Mouse (Mus musculus): Measurements from ENCODE around the gene Tnfsf13. TPM values are rescaled to one million over a fixed set of nuclear protein-coding genes. Genes with fewer than 3 reads are reported as not detected.

Tnfsf13 gene
- total and polyA plus RNA-seq, 3 experiments = 0.13 to 0.19 TPM; not detected in 1

DNA sequence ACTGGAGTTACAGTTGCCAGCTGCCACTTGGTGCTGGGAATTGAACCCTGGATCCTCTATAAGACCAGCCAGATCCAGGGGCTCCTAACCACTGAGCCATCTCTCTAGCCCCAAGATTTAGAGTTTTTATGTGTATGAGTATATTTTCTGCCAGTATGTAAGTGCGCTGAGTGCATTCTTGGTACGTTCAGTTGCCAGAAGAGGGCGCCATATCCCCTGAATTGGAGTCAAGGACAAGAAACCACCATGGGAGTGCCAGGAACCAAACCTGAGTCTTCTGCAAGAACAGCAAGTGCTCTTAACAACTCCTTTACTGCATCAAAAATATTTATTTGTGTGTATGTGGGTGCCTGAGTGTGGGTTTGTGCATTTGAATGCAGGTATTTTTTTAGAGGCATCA lies 43.5 kb upstream of the Tnfsf13 start (continued):
- TF ChIP-seq MAX (IDR thresholded peaks at IDR 0.05; ENCODE audit: low read length) (no peak), NELFE (IDR thresholded peaks at IDR 0.05; ENCODE audit: low read depth, low read length) (no peak), BHLHE40 (IDR thresholded peaks at IDR 0.05; ENCODE audit: borderline replicate concordance, low read depth, low read length) (no peak; the same call in 1 of the 2 replicates), ELF1 (IDR thresholded peaks at IDR 0.05; ENCODE audit: low read depth, low read length) (no peak), SIN3A (IDR thresholded peaks at IDR 0.05; ENCODE audit: low read length) (no peak; the same call in 1 of the 2 replicates), POLR2AphosphoS5 (IDR thresholded peaks at IDR 0.05; ENCODE audit: borderline replicate concordance, low read depth, low read length) (no peak), TCF12 (IDR thresholded peaks at IDR 0.05; ENCODE audit: low read depth, low read length) (0 out of 2 replicates have a peak, but pooled peaks have one; percentile 4), MYB (IDR thresholded peaks at IDR 0.05; ENCODE audit: low read depth, low read length) (no peak), GABPA (IDR thresholded peaks at IDR 0.05; ENCODE audit: low read depth, low read length) (no peak), GATA1 (IDR thresholded peaks at IDR 0.05; ENCODE audit: low read depth, low read length) (no peak), USF2 (IDR thresholded peaks at IDR 0.05; ENCODE audit: borderline replicate concordance in 1 of 2, insufficient read depth in 1 of 2, low read depth in 1 of 2, low read length in 2 of 2) (no peak), MYC (IDR thresholded peaks at IDR 0.05; ENCODE audit: low read depth, low read length) (no peak), ZC3H11A (IDR thresholded peaks at IDR 0.05; ENCODE audit: low read depth, low read length) (peak; percentile 95), RCOR1 (IDR thresholded peaks at IDR 0.05; ENCODE audit: low read depth, low read length) (no peak), JUND (IDR thresholded peaks at IDR 0.05; ENCODE audit: low read depth, low read length) (no peak), EP300 (IDR thresholded peaks at IDR 0.05; ENCODE audit: low read depth in 1 of 2, low read length in 2 of 2) (no peak), POLR2A (IDR thresholded peaks at IDR 0.05; ENCODE audit: control insufficient read depth in 1 of 2, insufficient read depth in 1 of 2, low read depth in 1 of 2, low read length in 2 of 2, poor library complexity in 1 of 2) (no peak), TAL1 (IDR thresholded peaks at IDR 0.05; ENCODE audit: low read length) (no peak), MAFK (IDR thresholded peaks at IDR 0.05; ENCODE audit: borderline replicate concordance, low read depth, low read length) (no peak), CTCF (IDR thresholded peaks at IDR 0.05 in 2 of 3, conservative IDR thresholded peaks at IDR 0.05 in 1 of 3; ENCODE audit: control insufficient read depth in 1 of 3, insufficient read depth in 1 of 3, low read depth in 2 of 3, low read length in 3 of 3, poor library complexity in 1 of 3, severe bottlenecking in 1 of 3) (peak; percentile 82 to 97 (median 91)), TBP (IDR thresholded peaks at IDR 0.05; ENCODE audit: low read depth, low read length) (no peak), SMC3 (IDR thresholded peaks at IDR 0.05; ENCODE audit: low read depth, low read length) (peak; percentile 95), USF1 (IDR thresholded peaks at IDR 0.05; ENCODE audit: low read depth, low read length) (no peak)

DNA sequence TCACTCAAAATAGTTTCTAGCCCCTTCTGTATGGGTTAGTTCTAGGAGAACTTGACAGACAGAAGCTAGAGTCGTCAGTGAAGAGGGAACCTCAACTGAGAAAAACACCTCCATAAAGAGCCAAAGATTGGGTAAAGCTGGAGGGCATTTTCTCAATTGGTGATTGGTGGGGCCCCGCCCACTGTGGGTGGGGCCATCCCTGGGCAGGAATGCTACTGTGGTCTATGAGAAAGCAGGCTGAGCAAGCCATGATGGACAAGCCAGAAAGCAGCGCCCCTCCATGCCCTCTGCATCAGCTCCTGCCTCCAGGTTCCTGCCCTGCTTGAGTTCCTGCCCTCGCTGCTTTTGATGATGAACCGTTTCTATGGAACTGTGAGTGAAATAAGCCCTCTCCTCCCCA lies 40.4 kb upstream of the Tnfsf13 start:
- Histone ChIP-seq H3K79me2 (ENCODE audit: control insufficient read depth, insufficient read depth, low read length, poor library complexity) (no peaks in the 10 kb centered on the region), H3K9ac (ENCODE audit: control insufficient read depth, low read depth, low read length, poor library complexity, severe bottlenecking) (no peak overlapping the region), H3K4me3 (ENCODE audit: control insufficient read depth in 1 of 2, insufficient read depth in 1 of 2, low read depth in 2 of 2, low read length in 2 of 2) (no peak overlapping the region), H3K27ac (ENCODE audit: control insufficient read depth, low read depth, low read length) (no peak overlapping the region), H3K36me3 (ENCODE audit: control insufficient read depth in 1 of 2, insufficient read depth in 2 of 2, low read length in 2 of 2) (peaks cover 0 to 2% of the 10 kb centered on the region in 2 experiments; a peak in 1 of 4 replicates), H3K27me3 (ENCODE audit: control insufficient read depth in 1 of 2, insufficient read depth in 2 of 2, low read length in 2 of 2) (no peaks in the 10 kb centered on the region), H3K4me1 (ENCODE audit: control insufficient read depth in 1 of 2, insufficient read depth in 2 of 2, low read length in 2 of 2) (0 out of 4 replicates have a peak, but pooled peaks cover 2% of the 10 kb centered on the region in 2 experiments), H3K9me3 (replicated peaks; ENCODE audit: insufficient read depth, low read length) (no peaks in the 10 kb centered on the region)
- TF ChIP-seq BHLHE40 (IDR thresholded peaks at IDR 0.05; ENCODE audit: borderline replicate concordance, low read depth, low read length) (0 out of 2 replicates have a peak, but pooled peaks have one; percentile 9), MAFK (IDR thresholded peaks at IDR 0.05; ENCODE audit: borderline replicate concordance, low read depth, low read length) (no peak)
- peak; percentile 73 for DNase-seq (ENCODE audit: low read depth, low spot score)

Data from MEL (cell line).